Mouse (Mus musculus) intestine, embryonic 15.5 days (tissue): ENCODE data around the gene Tmem238. TPM values are rescaled to one million over a fixed set of nuclear protein-coding genes. Genes with fewer than 3 reads are reported as not detected.

Experiments
- ATAC-seq: fragments of 200-750 bp; cut with Nextera tagmentation; 2 replicates; pipeline ENCODE4 v1.8.0; 2017; ENCODE audit warnings: moderate TSS enrichment, moderate library complexity
- H3K27ac ChIP-seq: fragments of 300-500 bp; sonication (generic); 2 replicates; pipeline ENCODE4 v1.5.1; 2015; ENCODE audit warnings: mild to moderate bottlenecking, inconsistent platforms
- H3K27me3 ChIP-seq: fragments of 300-500 bp; sonication (generic); replicated peaks from 2 replicates; pipeline ENCODE4 v1.6.1; 2015; ENCODE audit warnings: inconsistent platforms
- H3K36me3 ChIP-seq: fragments of 300-500 bp; sonication (generic); 2 replicates; pipeline ENCODE4 v1.6.1; 2015; ENCODE audit warnings: inconsistent platforms
- H3K4me1 ChIP-seq: fragments of 300-500 bp; sonication (generic); replicated peaks from 2 replicates; pipeline ENCODE4 v1.6.1; 2015; ENCODE audit warnings: inconsistent platforms
- H3K4me2 ChIP-seq: fragments of 300-500 bp; sonication (generic); replicated peaks from 2 replicates; pipeline ENCODE4 v1.6.1; 2015; ENCODE audit warnings: mild to moderate bottlenecking, inconsistent platforms
- H3K4me3 ChIP-seq: fragments of 300-500 bp; sonication (generic); replicated peaks from 2 replicates; pipeline ENCODE4 v1.5.1; 2015; ENCODE audit warnings: inconsistent platforms
- H3K9ac ChIP-seq: fragments of 300-500 bp; sonication (generic); 2 replicates; pipeline ENCODE4 v1.6.1; 2015; ENCODE audit warnings: inconsistent platforms
- H3K9me3 ChIP-seq: fragments of 300-500 bp; sonication (generic); 2 replicates; pipeline ENCODE4 v1.6.1; 2016; ENCODE audit warnings: inconsistent platforms
- WGBS: fragments of 180-500 bp; shearing (Covaris S2); methylation state at CpG from one replicate; pipeline ENCODE4 v1.1.7; 2015; 5-methylcytosine and 5-hydroxymethylcytosine counted together
- polyA plus RNA-seq: library from polyadenylated mRNA; unstranded; fragments of >200 nt; fragmentation: Nextera tagmentation; extraction: Ambion mirVana; gene quantifications from 2 replicates; pipeline ENCODE4 v1.2.1, GENCODE M21; 2015

The Tmem238 gene
- polyA plus RNA-seq, 1 experiment from 2014 or later: 40.6 TPM

GRCm38 (mm10) chr7:4741151-4741550, 48.3 kb downstream of the Tmem238 start:
- H3K9ac ChIP-seq: peak overlapping the region; percentile 77
- peak overlapping the region; percentile 86 for H3K27ac ChIP-seq
- H3K4me2 ChIP-seq: peak overlapping the region; percentile 83
- peaks cover 31% of the 10 kb centered on the region for H3K4me1 ChIP-seq
- H3K27me3 ChIP-seq: no peaks in the 10 kb centered on the region
- H3K9me3 ChIP-seq: no peaks in the 10 kb centered on the region
- ATAC-seq: 0 out of 2 replicates have a peak, but pooled peaks have one; percentile 10
- 0 out of 2 replicates have a peak, but pooled peaks cover 11% of the 10 kb centered on the region for H3K36me3 ChIP-seq
- H3K4me3 ChIP-seq: peak overlapping the region; percentile 60
- WGBS: 2% methylated on average over 4 of the region's 4 CpGs

GRCm38 (mm10) chr7:4740309-4740727, 49.1 kb downstream of the Tmem238 start:
- WGBS: 0% methylated on average over 14 of the region's 14 CpGs
- Histone ChIP-seq H3K4me1 (peaks cover 31% of the 10 kb centered on the region), H3K4me2 (peak overlapping the region; percentile 83), H3K27me3 (no peaks in the 10 kb centered on the region), H3K4me3 (peak overlapping the region; percentile 60), H3K36me3 (0 out of 2 replicates have a peak, but pooled peaks cover 11% of the 10 kb centered on the region), H3K27ac (peak overlapping the region; percentile 86), H3K9ac (peak overlapping the region; percentile 77), H3K9me3 (no peaks in the 10 kb centered on the region)
- ATAC-seq: peak; percentile 48

GRCm38 (mm10) chr7:4739544-4740275, 49.7 kb downstream of the Tmem238 start, which contains the start of gene Kmt5c:
Gene Kmt5c, plus strand, starts transcription at chr7:4740115.
- Histone ChIP-seq H3K4me2 (peak within 1 kb of the TSS; percentile 83), H3K9ac (peak within 1 kb of the TSS; percentile 77), H3K4me1 (peaks cover 31% of the 10 kb centered on the region), H3K27ac (peak within 1 kb of the TSS; percentile 86), H3K9me3 (no peaks in the 10 kb centered on the region), H3K27me3 (no peaks in the 10 kb centered on the region), H3K4me3 (peak within 1 kb of the TSS; percentile 60), H3K36me3 (0 out of 2 replicates have a peak, but pooled peaks cover 9% of the 10 kb centered on the region)
- peak; percentile 97 for ATAC-seq
- WGBS: under 1% methylated on average over 34 of the region's 44 CpGs

- 47% methylated on average over 10 of the region's 10 CpGs for WGBS
- H3K9ac ChIP-seq: peak overlapping the region; percentile 2; the same call in 1 of the 2 replicates
- peak overlapping the region; percentile 41 for H3K27ac ChIP-seq
- peaks cover 31% of the 10 kb centered on the region for H3K4me1 ChIP-seq
- H3K4me2 ChIP-seq: peak overlapping the region; percentile 58
- no peak for ATAC-seq
- no peaks in the 10 kb centered on the region for H3K9me3 ChIP-seq
- H3K27me3 ChIP-seq: no peaks in the 10 kb centered on the region
- H3K36me3 ChIP-seq: 0 out of 2 replicates have a peak, but pooled peaks cover 6% of the 10 kb centered on the region
- H3K4me3 ChIP-seq: peak overlapping the region; percentile 33
Measured at GRCm38 (mm10) chr7:4739041-4739543, 50.4 kb downstream of the Tmem238 start.

Other genes with a start within 250 kb of the Tmem238 start
- gene Syt5, start 242.1 kb downstream of the Tmem238 start, polyA plus RNA-seq: 7.3 and 7.7 TPM in 2 replicates
- 1.1 and 1.6 TPM in 2 replicates for gene Ptprh, start 185.6 kb downstream of the Tmem238 start, polyA plus RNA-seq
- 9.1 and 11.7 TPM in 2 replicates for gene Tmem86b, start 158.2 kb downstream of the Tmem238 start, polyA plus RNA-seq
- 8.1 and 9.0 TPM in 2 replicates for gene Ppp6r1, start 130.6 kb downstream of the Tmem238 start, polyA plus RNA-seq
- gene Hspbp1, start 104.6 kb downstream of the Tmem238 start, polyA plus RNA-seq: 92.4 and 98.2 TPM in 2 replicates
- 0.63 and 1.1 TPM in 2 replicates for gene Brsk1, start 99.1 kb downstream of the Tmem238 start, polyA plus RNA-seq
- gene Tmem150b, start 64.4 kb downstream of the Tmem238 start, polyA plus RNA-seq: 2.2 and 3.6 TPM in 2 replicates
- 63.7 and 66.8 TPM in 2 replicates for gene Kmt5c, start 49.5 kb downstream of the Tmem238 start, polyA plus RNA-seq
- gene Cox6b2, start 36.6 kb downstream of the Tmem238 start, polyA plus RNA-seq: 45.5 and 53.0 TPM in 2 replicates
- gene Fam71e2, start 18.4 kb downstream of the Tmem238 start, polyA plus RNA-seq: not detected in 2 replicates
- 0.14 and 0.24 TPM in 2 replicates for gene Il11, start 6.8 kb downstream of the Tmem238 start, polyA plus RNA-seq
- gene Tmem190, start 6.7 kb downstream of the Tmem238 start, polyA plus RNA-seq: 1.1 and 1.8 TPM in 2 replicates
- 328 and 339 TPM in 2 replicates for gene Rpl28, start 3.2 kb upstream of the Tmem238 start, polyA plus RNA-seq
- gene Ube2s, start 22.9 kb upstream of the Tmem238 start, polyA plus RNA-seq: 303 and 321 TPM in 2 replicates
- gene Shisa7, start 55.0 kb upstream of the Tmem238 start, polyA plus RNA-seq: 0.21 and 0.27 TPM in 2 replicates
- gene Isoc2b, start 80.6 kb upstream of the Tmem238 start, polyA plus RNA-seq: 9.7 and 15.5 TPM in 2 replicates
- gene Isoc2a, start 87.5 kb upstream of the Tmem238 start, polyA plus RNA-seq: 0.68 and 1.0 TPM in 2 replicates
- not detected in 2 replicates for gene Gm36210, start 116.9 kb upstream of the Tmem238 start, polyA plus RNA-seq
- 2.9 and 3.4 TPM in 2 replicates for gene Zfp628, start 125.6 kb upstream of the Tmem238 start, polyA plus RNA-seq
- gene Nat14, start 132.4 kb upstream of the Tmem238 start, polyA plus RNA-seq: 3.0 and 3.5 TPM in 2 replicates
- gene Ssc5d, start 136.1 kb upstream of the Tmem238 start, polyA plus RNA-seq: 2.7 and 3.5 TPM in 2 replicates
- 0.23 and 0.39 TPM in 2 replicates for gene Sbk2, start 174.8 kb upstream of the Tmem238 start, polyA plus RNA-seq
- gene Sbk3, start 181.5 kb upstream of the Tmem238 start, polyA plus RNA-seq: not detected in 2 replicates
- 22.2 and 24.6 TPM in 2 replicates for gene Zfp579, start 206.5 kb upstream of the Tmem238 start, polyA plus RNA-seq
- 20.2 and 21.4 TPM in 2 replicates for gene Zfp524, start 224.8 kb upstream of the Tmem238 start, polyA plus RNA-seq
- gene Fiz1, start 225.0 kb upstream of the Tmem238 start, polyA plus RNA-seq: 37.0 and 38.5 TPM in 2 replicates
- gene Gm44973, start 225.8 kb upstream of the Tmem238 start, polyA plus RNA-seq: 1.6 TPM in 2 replicates
- 5.5 and 5.6 TPM in 2 replicates for gene Zfp865, start 230.7 kb upstream of the Tmem238 start, polyA plus RNA-seq
- 13.4 TPM in 2 replicates for gene Ccdc106, start 230.9 kb upstream of the Tmem238 start, polyA plus RNA-seq
- not detected in 2 replicates for gene 4632433K11Rik, start 244.5 kb upstream of the Tmem238 start, polyA plus RNA-seq
- 6.0 and 6.5 TPM in 2 replicates for gene Zfp784, start 248.8 kb upstream of the Tmem238 start, polyA plus RNA-seq